Mouse (Mus musculus): ENCODE data around the gene Nkg7. TPM values are rescaled to one million over a fixed set of nuclear protein-coding genes. Genes with fewer than 3 reads are reported as not detected.

Nkg7 gene
- polyA plus RNA-seq, 1 experiment from 2014 or later: not detected

GRCm38 (mm10) chr7:43475706-43476105, 38.8 kb downstream of the Nkg7 start:
- Histone ChIP-seq H3K36me3 (ENCODE audit: control insufficient read depth, insufficient read depth, low read length) (no peaks in the 10 kb centered on the region), H3K9ac (ENCODE audit: low read length) (no peak overlapping the region), H3K9me3 (ENCODE audit: control insufficient read depth, low read length) (no peaks in the 10 kb centered on the region), H3K4me2 (no peak overlapping the region), H3K27ac (ENCODE audit: low read depth, low read length) (no peak overlapping the region), H3K4me1 (ENCODE audit: control insufficient read depth, insufficient read depth, low read length) (no peaks in the 10 kb centered on the region), H3K4me3 (ENCODE audit: low read depth, low read length) (no peak overlapping the region), H3K27me3 (ENCODE audit: control insufficient read depth, insufficient read depth, low read length) (peaks cover 13% of the 10 kb centered on the region; the same call in 1 of the 2 replicates)
- 8% methylated on average over 23 of the region's 23 CpGs for WGBS
- peak; percentile 18; the same call in 1 of the 2 replicates for ATAC-seq (ENCODE audit: low FRiP score)
- peak; percentile 81 for DNase-seq (ENCODE audit: low spot score, missing footprints)

DNA sequence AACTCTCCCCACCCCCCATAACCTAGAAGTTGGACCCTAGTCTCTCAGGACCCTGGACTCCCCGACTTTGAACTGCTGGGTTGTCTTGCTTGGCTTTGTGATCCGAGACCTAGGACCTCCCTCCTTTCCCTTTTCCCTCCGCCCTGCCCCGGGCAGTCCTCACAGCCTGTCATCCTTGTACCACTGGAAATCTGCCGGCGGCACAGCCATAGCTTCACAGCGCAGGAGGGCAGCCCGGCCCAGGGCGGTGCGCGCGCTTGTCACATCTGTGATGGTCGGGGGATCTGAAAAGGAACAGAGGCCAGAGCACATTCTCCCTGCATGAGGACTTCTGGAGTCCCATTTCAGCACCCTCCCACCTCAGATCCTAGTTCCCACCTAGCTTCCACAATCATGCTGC, 39.5 kb downstream of the Nkg7 start:
- H3K4me2 ChIP-seq: no peak overlapping the region

GRCm38 (mm10) chr7:43481191-43481590, 44.3 kb downstream of the Nkg7 start:
- Histone ChIP-seq H3K4me2 (no peak overlapping the region), H3K4me3 (ENCODE audit: low read depth, low read length) (no peak overlapping the region), H3K9ac (ENCODE audit: low read length) (no peak overlapping the region), H3K4me1 (ENCODE audit: control insufficient read depth, insufficient read depth, low read length) (no peaks in the 10 kb centered on the region), H3K27me3 (ENCODE audit: control insufficient read depth, insufficient read depth, low read length) (peaks cover 11% of the 10 kb centered on the region; the same call in 1 of the 2 replicates), H3K36me3 (ENCODE audit: control insufficient read depth, insufficient read depth, low read length) (no peaks in the 10 kb centered on the region), H3K27ac (ENCODE audit: low read depth, low read length) (no peak overlapping the region), H3K9me3 (ENCODE audit: control insufficient read depth, low read length) (no peaks in the 10 kb centered on the region)
- no peak for ATAC-seq (ENCODE audit: low FRiP score)
- 70% methylated on average over 3 of the region's 3 CpGs for WGBS
- no peak for DNase-seq (ENCODE audit: low spot score, missing footprints)

More for the DNA sequence above, 39.5 kb downstream of the Nkg7 start:
- 3% methylated on average over 13 of the region's 13 CpGs for WGBS
- H3K4me3 ChIP-seq (ENCODE audit: low read depth, low read length): no peak overlapping the region
- no peaks in the 10 kb centered on the region for H3K4me1 ChIP-seq (ENCODE audit: control insufficient read depth, insufficient read depth, low read length)
- no peak for ATAC-seq (ENCODE audit: low FRiP score)
- peaks cover 13% of the 10 kb centered on the region; the same call in 1 of the 2 replicates for H3K27me3 ChIP-seq (ENCODE audit: control insufficient read depth, insufficient read depth, low read length)
- H3K36me3 ChIP-seq (ENCODE audit: control insufficient read depth, insufficient read depth, low read length): no peaks in the 10 kb centered on the region
- no peak overlapping the region for H3K27ac ChIP-seq (ENCODE audit: low read depth, low read length)
- no peaks in the 10 kb centered on the region for H3K9me3 ChIP-seq (ENCODE audit: control insufficient read depth, low read length)
- DNase-seq (ENCODE audit: low spot score, missing footprints): peak; percentile 86
- no peak overlapping the region for H3K9ac ChIP-seq (ENCODE audit: low read length)

- Histone ChIP-seq H3K27me3 (ENCODE audit: control insufficient read depth, insufficient read depth, low read length) (peaks cover 5% of the 10 kb centered on the region; the same call in 1 of the 2 replicates), H3K4me2 (no peak overlapping the region), H3K4me1 (ENCODE audit: control insufficient read depth, insufficient read depth, low read length) (no peaks in the 10 kb centered on the region), H3K9ac (ENCODE audit: low read length) (no peak overlapping the region), H3K36me3 (ENCODE audit: control insufficient read depth, insufficient read depth, low read length) (no peaks in the 10 kb centered on the region), H3K4me3 (ENCODE audit: low read depth, low read length) (no peak overlapping the region), H3K9me3 (ENCODE audit: control insufficient read depth, low read length) (no peaks in the 10 kb centered on the region), H3K27ac (ENCODE audit: low read depth, low read length) (no peak overlapping the region)
- DNase-seq (ENCODE audit: low spot score, missing footprints) (peak; percentile 54), ATAC-seq (ENCODE audit: low FRiP score) (peak; percentile 46)
- WGBS: 75% methylated on average over 8 of the region's 8 CpGs
Measured at GRCm38 (mm10) chr7:43482090-43482716, 45.3 kb downstream of the Nkg7 start.

GRCm38 (mm10) chr7:43483236-43483635, 46.4 kb downstream of the Nkg7 start:
- WGBS: 28% methylated on average over 10 of the region's 10 CpGs
- Histone ChIP-seq H3K27ac (ENCODE audit: low read depth, low read length) (no peak overlapping the region), H3K9ac (ENCODE audit: low read length) (no peak overlapping the region), H3K27me3 (ENCODE audit: control insufficient read depth, insufficient read depth, low read length) (no peaks in the 10 kb centered on the region), H3K4me1 (ENCODE audit: control insufficient read depth, insufficient read depth, low read length) (no peaks in the 10 kb centered on the region), H3K36me3 (ENCODE audit: control insufficient read depth, insufficient read depth, low read length) (no peaks in the 10 kb centered on the region), H3K4me2 (no peak overlapping the region), H3K4me3 (ENCODE audit: low read depth, low read length) (no peak overlapping the region), H3K9me3 (ENCODE audit: control insufficient read depth, low read length) (no peaks in the 10 kb centered on the region)
- no peak for ATAC-seq (ENCODE audit: low FRiP score)
- peak; percentile 57 for DNase-seq (ENCODE audit: low spot score, missing footprints)

Small RNAs within 50 kb of the gene (microRNA-seq; reads per million reads assigned to microRNA genes)
- gene Mir7051: 2.7 reads per million, percentile 10 among the genes with 10 or more reads in this experiment

Other genes with a start within 250 kb of the Nkg7 start
- 14.9 and 15.7 TPM in 2 replicates for gene Zfp715, start 123.8 kb upstream of the Nkg7 start, polyA plus RNA-seq (2014; fragmentation: Nextera tagmentation; extraction: Ambion mirVana)
- gene Siglecf, start 85.7 kb upstream of the Nkg7 start, polyA plus RNA-seq (2014; fragmentation: Nextera tagmentation; extraction: Ambion mirVana): 0.23 and 0.55 TPM in 2 replicates
- not detected in 2 replicates for gene Siglecg, start 28.9 kb upstream of the Nkg7 start, polyA plus RNA-seq (2014; fragmentation: Nextera tagmentation; extraction: Ambion mirVana)
- 0.20 TPM in 1 of 2 replicates, not detected in the other for gene Lim2, start 9.4 kb upstream of the Nkg7 start, polyA plus RNA-seq (2014; fragmentation: Nextera tagmentation; extraction: Ambion mirVana)
- not detected in 2 replicates for gene Cldnd2, start 3.7 kb downstream of the Nkg7 start, polyA plus RNA-seq (2014; fragmentation: Nextera tagmentation; extraction: Ambion mirVana)
- gene Etfb, start 7.0 kb downstream of the Nkg7 start, polyA plus RNA-seq (2014; fragmentation: Nextera tagmentation; extraction: Ambion mirVana): 187 and 202 TPM in 2 replicates
- gene Gm45233, start 7.1 kb downstream of the Nkg7 start, polyA plus RNA-seq (2014; fragmentation: Nextera tagmentation; extraction: Ambion mirVana): 0.46 TPM in 1 of 2 replicates, not detected in the other
- gene Vsig10l, start 26.1 kb downstream of the Nkg7 start, polyA plus RNA-seq (2014; fragmentation: Nextera tagmentation; extraction: Ambion mirVana): 2.2 and 2.4 TPM in 2 replicates
- gene Iglon5, start 53.0 kb downstream of the Nkg7 start, polyA plus RNA-seq (2014; fragmentation: Nextera tagmentation; extraction: Ambion mirVana): 2.3 and 3.1 TPM in 2 replicates
- gene 4931406B18Rik, start 68.9 kb downstream of the Nkg7 start, polyA plus RNA-seq (2014; fragmentation: Nextera tagmentation; extraction: Ambion mirVana): not detected in 2 replicates
- 0.63 and 0.70 TPM in 2 replicates for gene Cd33, start 107.4 kb downstream of the Nkg7 start, polyA plus RNA-seq (2014; fragmentation: Nextera tagmentation; extraction: Ambion mirVana)
- 6.7 and 8.7 TPM in 2 replicates for gene Zfp658, start 125.2 kb downstream of the Nkg7 start, polyA plus RNA-seq (2014; fragmentation: Nextera tagmentation; extraction: Ambion mirVana)
- gene Zfp719, start 142.5 kb downstream of the Nkg7 start, polyA plus RNA-seq (2014; fragmentation: Nextera tagmentation; extraction: Ambion mirVana): 17.3 and 17.9 TPM in 2 replicates
- gene Zfp819, start 170.1 kb downstream of the Nkg7 start, polyA plus RNA-seq (2014; fragmentation: Nextera tagmentation; extraction: Ambion mirVana): 0.23 and 0.64 TPM in 2 replicates
- not detected in 2 replicates for gene Ceacam18, start 197.6 kb downstream of the Nkg7 start, polyA plus RNA-seq (2014; fragmentation: Nextera tagmentation; extraction: Ambion mirVana)
- 0.26 and 0.51 TPM in 2 replicates for gene Siglece, start 223.1 kb downstream of the Nkg7 start, polyA plus RNA-seq (2014; fragmentation: Nextera tagmentation; extraction: Ambion mirVana)
- gene Ctu1, start 234.9 kb downstream of the Nkg7 start, polyA plus RNA-seq (2014; fragmentation: Nextera tagmentation; extraction: Ambion mirVana): 9.3 and 9.9 TPM in 2 replicates